Mouse (Mus musculus) limb, embryonic 14.5 days (tissue): ENCODE results near the gene St8sia6. TPM values are rescaled to one million over a fixed set of nuclear protein-coding genes. Genes with fewer than 3 reads are reported as not detected.

Experiments
- ATAC-seq: fragments of 200-750 bp; cut with Nextera tagmentation; 2 replicates; pipeline ENCODE4 v1.8.0; 2017; ENCODE audit warnings: low read depth, moderate number of reproducible peaks, moderate TSS enrichment; ENCODE audit not compliant: low FRiP score
- DNase-seq: peaks from one replicate; pipeline ENCODE4 v3.0.0-alpha.2; 2015; ENCODE audit warnings: low spot score
- H3K27ac ChIP-seq: fragments of 300-500 bp; sonication (generic); replicated peaks from 2 replicates; pipeline ENCODE4 v1.5.1; 2014; ENCODE audit warnings: low read depth, mild to moderate bottlenecking, low read length, moderate library complexity, mixed read lengths
- H3K27me3 ChIP-seq: fragments of 300-500 bp; sonication (generic); 2 replicates; pipeline ENCODE4 v1.6.1; 2014; ENCODE audit warnings: low read length, mixed read lengths; ENCODE audit not compliant: control insufficient read depth, insufficient read depth
- H3K36me3 ChIP-seq: fragments of 300-500 bp; sonication (generic); 2 replicates; pipeline ENCODE4 v1.6.1; 2014; ENCODE audit warnings: mild to moderate bottlenecking, low read length, moderate library complexity, mixed read lengths; ENCODE audit not compliant: control insufficient read depth, insufficient read depth
- H3K4me1 ChIP-seq: fragments of 300-500 bp; sonication (generic); 2 replicates; pipeline ENCODE4 v1.6.1; 2014; ENCODE audit warnings: antibody characterized with exemption, low read length, mixed read lengths; ENCODE audit not compliant: control insufficient read depth, insufficient read depth
- H3K4me2 ChIP-seq: fragments of 300-500 bp; sonication (generic); replicated peaks from 2 replicates; pipeline ENCODE4 v1.6.1; 2014; ENCODE audit warnings: low read depth, mild to moderate bottlenecking, low read length, moderate library complexity; ENCODE audit not compliant: severe bottlenecking
- H3K4me3 ChIP-seq: fragments of 300-500 bp; sonication (generic); replicated peaks from 2 replicates; pipeline ENCODE4 v1.5.1; 2014; ENCODE audit warnings: low read length
- H3K9ac ChIP-seq: fragments of 300-500 bp; sonication (generic); 2 replicates; pipeline ENCODE4 v1.6.1; 2014; ENCODE audit warnings: mild to moderate bottlenecking, low read depth, low read length, moderate library complexity; ENCODE audit not compliant: severe bottlenecking
- H3K9me3 ChIP-seq: fragments of 300-500 bp; sonication (generic); 2 replicates; pipeline ENCODE4 v1.6.1; 2016; ENCODE audit warnings: low read length; ENCODE audit not compliant: control insufficient read depth
- POLR2A ChIP-seq: fragments of 200-500 bp; IDR thresholded peaks from 2 replicates; pipeline ENCODE4 v1.8.0; 2012; ENCODE audit warnings: inconsistent platforms, mild to moderate bottlenecking, moderate library complexity, borderline replicate concordance; ENCODE audit not compliant: insufficient read depth, insufficient read length; ENCODE audit errors: extremely low read depth
- WGBS: fragments of 180-500 bp; shearing (Covaris S2); extraction: QIAGEN DNeasy Blood & Tissue Kit; methylation state at CpG from one replicate; pipeline ENCODE4 v1.1.7; 2014; 5-methylcytosine and 5-hydroxymethylcytosine counted together
- polyA plus RNA-seq, 2 experiments: library from polyadenylated mRNA; depleted of rRNA in 1 of 2; stranded (reverse) in 1 of 2; unstranded in 1 of 2; fragments of >200 nt; fragmentation: Nextera tagmentation in 1 of 2; extraction: Ambion mirVana in 1 of 2; gene quantifications; 2 replicates each; pipeline versions ENCODE4 v1.2.1 to v1.2.3; 2012 to 2014

St8sia6 gene
- polyA plus RNA-seq, 2 experiments, result 1.1 to 3.3 TPM

- H3K9me3 ChIP-seq, result no peaks in the 10 kb centered on the region
- DNase-seq (no peak), ATAC-seq (no peak)
- no peak for TF ChIP-seq POLR2A
- no peaks in the 10 kb centered on the region for H3K27me3 ChIP-seq
- H3K36me3 ChIP-seq, result no peaks in the 10 kb centered on the region
- H3K27ac ChIP-seq, result no peak overlapping the region
- no peak overlapping the region for H3K9ac ChIP-seq
- no peak overlapping the region for H3K4me3 ChIP-seq
- no peak overlapping the region for H3K4me2 ChIP-seq
- H3K4me1 ChIP-seq, result no peaks in the 10 kb centered on the region
These were observed 33.5 kb downstream of the St8sia6 start for GRCm38 (mm10) chr2:13760366-13760765.

DNA sequence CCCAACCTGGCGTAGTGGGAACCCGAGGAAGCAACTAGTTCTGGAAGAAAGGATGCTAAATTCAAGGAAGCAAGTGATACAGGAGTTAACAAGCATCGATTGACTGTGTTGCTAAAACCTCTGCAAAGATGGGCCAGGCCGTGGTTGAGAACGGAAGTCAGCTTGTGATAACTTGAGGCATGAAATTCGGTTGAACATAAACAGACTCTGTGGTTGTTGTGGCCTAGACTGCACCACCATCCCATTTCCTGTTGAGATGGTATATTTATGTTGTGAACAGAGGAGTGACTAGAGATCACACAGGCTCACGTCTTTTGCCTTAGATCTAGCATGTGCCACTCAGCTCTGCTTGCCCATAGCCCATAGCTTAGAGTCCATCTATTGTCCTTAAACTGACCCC is 36.5 kb downstream of the St8sia6 start:
- TF ChIP-seq POLR2A, result no peak
- Histone ChIP-seq H3K27me3 (no peaks in the 10 kb centered on the region), H3K36me3 (no peaks in the 10 kb centered on the region), H3K27ac (no peak overlapping the region), H3K4me3 (no peak overlapping the region), H3K4me2 (no peak overlapping the region), H3K9me3 (no peaks in the 10 kb centered on the region), H3K9ac (no peak overlapping the region), H3K4me1 (no peaks in the 10 kb centered on the region)
- 84% methylated on average over 7 of the region's 7 CpGs for WGBS
- DNase-seq, result no peak
- ATAC-seq, result no peak

- Histone ChIP-seq H3K4me1 (no peaks in the 10 kb centered on the region), H3K27me3 (no peaks in the 10 kb centered on the region), H3K9me3 (no peaks in the 10 kb centered on the region), H3K36me3 (no peaks in the 10 kb centered on the region), H3K4me3 (no peak overlapping the region), H3K9ac (no peak overlapping the region), H3K4me2 (no peak overlapping the region), H3K27ac (no peak overlapping the region)
- DNase-seq (no peak), ATAC-seq (no peak)
- WGBS, result 79% methylated on average over 4 of the region's 4 CpGs
- TF ChIP-seq POLR2A, result no peak
These were observed 38.1 kb downstream of the St8sia6 start for GRCm38 (mm10) chr2:13755733-13756132.

GRCm38 (mm10) chr2:13751691-13752090 is 42.2 kb downstream of the St8sia6 start:
- TF ChIP-seq POLR2A, result no peak
- Histone ChIP-seq H3K27me3 (no peaks in the 10 kb centered on the region), H3K9me3 (no peaks in the 10 kb centered on the region), H3K4me3 (no peak overlapping the region), H3K9ac (no peak overlapping the region), H3K4me2 (no peak overlapping the region), H3K4me1 (no peaks in the 10 kb centered on the region), H3K27ac (no peak overlapping the region), H3K36me3 (no peaks in the 10 kb centered on the region)
- 77% methylated on average over 1 of the region's 1 CpGs for WGBS
- DNase-seq, result no peak
- ATAC-seq, result no peak

DNA sequence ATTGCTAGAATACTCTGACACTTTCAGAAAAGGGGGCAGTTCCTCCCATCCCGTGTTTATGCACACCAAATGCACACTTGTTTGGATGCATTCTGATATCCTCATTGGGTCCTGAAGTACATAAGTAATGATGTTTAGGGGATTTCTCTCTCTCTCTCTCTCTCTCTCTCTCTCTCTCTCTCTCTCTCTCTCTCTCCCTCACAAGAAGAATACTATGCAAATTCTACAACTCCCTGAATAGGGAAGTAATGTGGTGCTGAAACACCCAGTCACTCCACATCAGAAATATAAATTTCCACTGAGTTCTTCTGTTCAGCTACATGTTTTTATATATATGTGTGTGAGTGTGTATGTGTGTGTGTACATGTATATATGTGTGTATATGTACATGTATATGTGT is 43.1 kb downstream of the St8sia6 start:
- 52% methylated on average over 1 of the region's 1 CpGs for WGBS
- Histone ChIP-seq H3K27ac (no peak overlapping the region), H3K4me1 (no peaks in the 10 kb centered on the region), H3K27me3 (no peaks in the 10 kb centered on the region), H3K36me3 (no peaks in the 10 kb centered on the region), H3K4me2 (no peak overlapping the region), H3K9ac (no peak overlapping the region), H3K4me3 (no peak overlapping the region), H3K9me3 (no peaks in the 10 kb centered on the region)
- no peak for TF ChIP-seq POLR2A
- no peak for DNase-seq
- no peak for ATAC-seq

DNA sequence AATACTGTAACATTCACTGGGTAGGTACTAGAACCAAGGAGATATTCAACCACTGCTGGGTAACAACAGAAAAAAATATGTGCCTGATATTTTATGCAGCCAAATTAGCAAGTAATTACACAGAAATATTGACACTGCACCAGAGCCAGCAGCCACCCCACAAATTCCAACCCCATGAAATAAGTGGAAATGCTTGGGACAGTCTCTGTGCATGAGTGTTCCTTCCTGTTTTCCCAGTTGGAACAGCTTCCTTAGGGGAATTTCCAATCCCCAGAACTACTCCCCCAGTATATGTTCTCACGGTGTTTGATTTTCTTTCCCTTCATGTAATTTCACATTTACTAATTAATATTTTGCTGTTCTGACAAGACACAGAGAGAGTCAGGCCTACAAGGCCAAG is 43.8 kb downstream of the St8sia6 start:
- Histone ChIP-seq H3K4me2 (no peak overlapping the region), H3K36me3 (no peaks in the 10 kb centered on the region), H3K27me3 (no peaks in the 10 kb centered on the region), H3K27ac (no peak overlapping the region), H3K4me1 (no peaks in the 10 kb centered on the region), H3K4me3 (no peak overlapping the region), H3K9me3 (no peaks in the 10 kb centered on the region), H3K9ac (no peak overlapping the region)
- TF ChIP-seq POLR2A, result no peak
- ATAC-seq, result no peak
- 59% methylated on average over 1 of the region's 1 CpGs for WGBS
- DNase-seq, result no peak
